Mouse (Mus musculus) hindbrain, embryonic 11.5 days (tissue): ENCODE measurements around the gene Dcaf8. TPM values are rescaled to one million over a fixed set of nuclear protein-coding genes. Genes with fewer than 3 reads are reported as not detected.

Source experiments
- ATAC-seq: fragments of 200-750 bp; cut with Nextera tagmentation; 2 replicates; pipeline ENCODE4 v1.8.0; 2017; ENCODE audit warnings: mild to moderate bottlenecking, moderate TSS enrichment, moderate library complexity; ENCODE audit not compliant: low FRiP score
- DNase-seq: peaks from one replicate; pipeline ENCODE4 v3.0.0-alpha.2; 2015; ENCODE audit warnings: low spot score
- H3K27ac ChIP-seq: fragments of 300-500 bp; sonication (generic); 2 replicates; pipeline ENCODE4 v1.5.1; 2014; ENCODE audit warnings: mild to moderate bottlenecking, low read depth, low read length
- H3K27me3 ChIP-seq: fragments of 300-500 bp; sonication (generic); 2 replicates; pipeline ENCODE4 v1.6.1; 2014; ENCODE audit warnings: mild to moderate bottlenecking, low read length, moderate library complexity, mixed read lengths; ENCODE audit not compliant: control insufficient read depth, insufficient read depth
- H3K36me3 ChIP-seq: fragments of 300-500 bp; sonication (generic); 2 replicates; pipeline ENCODE4 v1.6.1; 2014; ENCODE audit warnings: mild to moderate bottlenecking, low read length, moderate library complexity, mixed read lengths; ENCODE audit not compliant: control insufficient read depth, insufficient read depth
- H3K4me1 ChIP-seq: fragments of 300-500 bp; sonication (generic); replicated peaks from 2 replicates; pipeline ENCODE4 v1.6.1; 2014; ENCODE audit warnings: low read length, mixed read lengths; ENCODE audit not compliant: control insufficient read depth, insufficient read depth
- H3K4me2 ChIP-seq: fragments of 300-500 bp; sonication (generic); replicated peaks from 2 replicates; pipeline ENCODE4 v1.6.1; 2014; ENCODE audit warnings: mild to moderate bottlenecking, low read depth, low read length
- H3K4me3 ChIP-seq: fragments of 300-500 bp; sonication (generic); 2 replicates; pipeline ENCODE4 v1.5.1; 2014; ENCODE audit warnings: low read depth, low read length
- H3K9ac ChIP-seq: fragments of 300-500 bp; sonication (generic); 2 replicates; pipeline ENCODE4 v1.6.1; 2014; ENCODE audit warnings: low read depth, low read length
- H3K9me3 ChIP-seq: fragments of 300-500 bp; sonication (generic); 2 replicates; pipeline ENCODE4 v1.6.1; 2016; ENCODE audit warnings: low read length; ENCODE audit not compliant: control insufficient read depth
- WGBS: fragments of 180-500 bp; shearing (Covaris S2); extraction: QIAGEN DNeasy Blood & Tissue Kit; methylation state at CpG from one replicate; pipeline ENCODE4 v1.1.7; 2014; 5-methylcytosine and 5-hydroxymethylcytosine counted together
- polyA plus RNA-seq: library from polyadenylated mRNA; unstranded; fragments of >200 nt; fragmentation: Nextera tagmentation; extraction: Ambion mirVana; gene quantifications from 2 replicates; pipeline ENCODE4 v1.2.1, GENCODE M21; 2014

Gene Dcaf8
- polyA plus RNA-seq, 1 experiment from 2014 or later: 87.8 TPM

- Histone ChIP-seq H3K27me3 (no peaks in the 10 kb centered on the region), H3K9me3 (no peaks in the 10 kb centered on the region), H3K4me2 (no peak overlapping the region), H3K4me3 (no peak overlapping the region), H3K4me1 (no peaks in the 10 kb centered on the region), H3K27ac (no peak overlapping the region), H3K36me3 (peaks cover 17% of the 10 kb centered on the region), H3K9ac (no peak overlapping the region)
- DNase-seq (no peak), ATAC-seq (no peak)
- 91% methylated on average over 7 of the region's 7 CpGs for WGBS
Measured at GRCm38 (mm10) chr1:172177791-172178190, 29.9 kb downstream of the Dcaf8 start.

GRCm38 (mm10) chr1:172179102-172179501, 31.2 kb downstream of the Dcaf8 start:
- Histone ChIP-seq H3K27ac (no peak overlapping the region), H3K36me3 (peaks cover 4% of the 10 kb centered on the region), H3K4me2 (no peak overlapping the region), H3K9me3 (no peaks in the 10 kb centered on the region), H3K9ac (no peak overlapping the region), H3K27me3 (no peaks in the 10 kb centered on the region), H3K4me1 (no peaks in the 10 kb centered on the region), H3K4me3 (no peak overlapping the region)
- 87% methylated on average over 7 of the region's 7 CpGs for WGBS
- ATAC-seq: no peak
- DNase-seq: no peak

DNA sequence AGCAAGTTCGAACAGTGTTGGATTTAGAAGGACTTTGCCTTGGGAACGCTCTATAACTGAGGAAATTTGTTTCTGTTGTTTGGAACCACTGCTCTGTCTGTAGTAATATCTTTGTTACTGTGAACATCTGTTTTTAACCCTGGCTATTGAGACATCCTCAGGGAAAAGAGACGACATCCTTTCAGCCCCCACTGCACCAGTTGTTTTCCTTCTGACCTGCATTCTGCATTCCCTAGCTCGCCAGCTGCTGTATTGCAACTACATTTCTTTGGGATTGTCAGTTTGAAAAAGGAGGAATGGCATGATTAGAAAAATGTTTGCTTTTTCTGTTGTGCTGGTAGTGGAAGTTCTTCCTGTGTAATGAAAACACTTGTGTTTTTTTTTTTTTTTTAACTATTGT, 33.0 kb downstream of the Dcaf8 start:
- ATAC-seq (no peak), DNase-seq (no peak)
- H3K36me3 ChIP-seq: peaks cover 3% of the 10 kb centered on the region

GRCm38 (mm10) chr1:172181777-172182176, 33.9 kb downstream of the Dcaf8 start:
- H3K27me3 ChIP-seq: no peaks in the 10 kb centered on the region
- ATAC-seq: no peak
- H3K4me3 ChIP-seq: no peak overlapping the region
- WGBS: 92% methylated on average over 3 of the region's 3 CpGs
- no peak overlapping the region for H3K9ac ChIP-seq
- H3K27ac ChIP-seq: no peak overlapping the region
- no peaks in the 10 kb centered on the region for H3K4me1 ChIP-seq
- H3K9me3 ChIP-seq: no peaks in the 10 kb centered on the region
- H3K4me2 ChIP-seq: no peak overlapping the region
- no peak for DNase-seq
- peaks cover 6% of the 10 kb centered on the region for H3K36me3 ChIP-seq

More for the DNA sequence above, 33.0 kb downstream of the Dcaf8 start:
- H3K9ac ChIP-seq: no peak overlapping the region
- H3K27ac ChIP-seq: no peak overlapping the region
- H3K4me2 ChIP-seq: no peak overlapping the region
- H3K4me3 ChIP-seq: no peak overlapping the region
- WGBS: 67% methylated on average over 4 of the region's 4 CpGs
- H3K4me1 ChIP-seq: no peaks in the 10 kb centered on the region
- H3K27me3 ChIP-seq: no peaks in the 10 kb centered on the region
- no peaks in the 10 kb centered on the region for H3K9me3 ChIP-seq

DNA sequence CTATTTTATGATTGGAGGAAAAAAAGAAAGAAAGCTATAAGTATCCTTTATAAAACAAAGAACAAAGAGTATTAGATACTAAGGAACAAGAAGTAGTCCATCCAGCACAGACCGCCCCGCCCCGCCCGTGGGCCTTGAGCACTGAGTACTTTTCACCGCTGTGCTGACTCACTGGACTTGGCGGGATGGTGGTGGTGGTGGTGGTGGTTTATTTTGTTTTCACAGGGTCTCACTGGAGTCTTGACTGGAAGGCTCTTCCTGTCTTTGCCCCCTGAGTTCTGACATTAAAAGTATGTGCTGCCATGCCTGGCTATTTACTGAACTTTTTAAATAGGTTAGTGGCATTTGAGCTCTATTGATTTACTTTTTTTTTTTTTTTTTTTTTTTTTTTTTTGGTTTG, 35.2 kb downstream of the Dcaf8 start:
- peaks cover 9% of the 10 kb centered on the region for H3K36me3 ChIP-seq
- H3K4me3 ChIP-seq: no peak overlapping the region
- H3K4me2 ChIP-seq: no peak overlapping the region
- H3K9me3 ChIP-seq: no peaks in the 10 kb centered on the region
- H3K27me3 ChIP-seq: no peaks in the 10 kb centered on the region
- ATAC-seq (no peak), DNase-seq (no peak)
- H3K4me1 ChIP-seq: no peaks in the 10 kb centered on the region
- H3K9ac ChIP-seq: no peak overlapping the region
- H3K27ac ChIP-seq: no peak overlapping the region
- WGBS: over 99% methylated on average over 6 of the region's 6 CpGs

DNA sequence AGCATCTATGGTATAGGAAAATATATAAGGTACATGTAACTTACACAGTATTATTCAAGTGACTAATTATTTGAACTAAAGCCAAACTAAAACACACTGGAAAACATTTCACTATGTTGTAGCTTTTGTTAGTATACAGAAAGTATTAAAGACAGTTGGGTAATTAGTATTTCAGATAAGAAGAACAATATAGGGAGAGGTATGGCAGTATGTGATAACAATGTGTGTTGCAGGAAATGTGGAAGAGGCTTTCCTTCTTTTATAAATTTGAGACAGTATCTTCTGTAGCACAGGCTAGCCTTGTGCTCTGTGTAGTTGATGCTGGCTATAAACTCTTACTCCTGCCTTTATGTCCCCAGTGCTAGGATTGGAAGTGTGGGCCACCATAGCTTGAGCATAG, 36.0 kb downstream of the Dcaf8 start:
- no peak for ATAC-seq
- Histone ChIP-seq H3K4me2 (no peak overlapping the region), H3K4me1 (no peaks in the 10 kb centered on the region), H3K36me3 (0 out of 2 replicates have a peak, but pooled peaks cover 7% of the 10 kb centered on the region), H3K9ac (no peak overlapping the region), H3K4me3 (no peak overlapping the region), H3K9me3 (no peaks in the 10 kb centered on the region), H3K27ac (no peak overlapping the region), H3K27me3 (no peaks in the 10 kb centered on the region)
- no peak for DNase-seq

DNA sequence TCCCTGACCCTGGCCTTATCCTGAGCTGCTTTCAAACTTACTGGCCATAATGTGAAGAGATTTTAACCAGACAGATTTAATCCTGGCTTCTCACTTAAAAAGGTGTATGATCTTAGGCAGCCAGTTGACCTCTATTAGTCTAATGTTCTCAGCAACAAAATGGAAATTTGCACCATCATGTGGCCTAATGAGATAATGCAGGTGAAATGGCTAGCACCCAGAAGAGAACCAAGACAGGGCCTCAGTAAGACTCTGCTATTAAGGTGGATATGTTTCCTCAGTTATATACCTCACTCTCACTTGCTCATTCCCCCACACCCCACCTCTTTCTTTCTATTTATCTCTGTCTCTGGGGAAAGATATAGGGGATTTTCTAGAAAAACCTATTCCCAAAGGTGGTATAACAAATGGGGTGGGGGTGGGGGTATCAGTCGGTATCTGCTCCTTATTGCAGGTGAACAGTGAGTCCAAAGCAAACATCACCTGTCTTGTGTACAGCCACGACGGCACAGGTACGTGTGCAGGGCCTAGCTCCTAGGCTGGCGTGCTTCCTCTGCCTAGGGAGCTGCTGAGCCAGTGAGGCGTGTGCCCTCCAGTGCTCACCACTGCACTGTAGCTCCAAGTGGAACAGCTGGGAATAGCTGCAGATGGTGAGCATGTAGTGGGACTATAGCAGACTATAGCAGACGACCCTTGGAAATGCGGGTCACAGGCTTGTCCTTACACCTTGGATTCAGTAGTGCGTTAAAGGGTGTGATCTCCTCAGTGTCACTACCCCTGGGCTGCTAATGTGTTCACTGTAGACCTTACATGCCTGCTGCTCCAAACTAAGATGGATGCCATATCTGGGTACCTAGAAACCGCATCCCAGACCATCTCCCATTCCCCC, 38.8 kb downstream of the Dcaf8 start:
- 95% methylated on average over 10 of the region's 10 CpGs for WGBS
- H3K4me2 ChIP-seq: no peak overlapping the region

DNA sequence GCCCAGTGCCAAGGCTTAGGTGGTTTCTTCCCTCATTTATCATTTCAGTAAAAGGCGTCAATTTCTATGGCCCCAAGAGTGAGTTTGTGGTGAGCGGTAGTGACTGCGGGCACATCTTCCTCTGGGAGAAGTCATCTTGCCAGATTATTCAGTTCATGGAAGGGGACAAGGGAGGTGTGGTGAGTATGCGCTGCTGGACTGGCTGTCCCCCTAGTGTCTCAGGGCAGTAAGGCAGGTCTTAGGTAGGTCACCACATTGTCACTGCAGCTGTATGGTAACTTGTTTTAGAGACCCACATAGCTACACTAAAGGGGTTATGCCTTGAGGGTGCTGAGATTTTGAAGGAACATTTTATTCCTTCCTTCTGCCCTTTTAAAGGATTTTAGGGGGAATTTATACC, 41.0 kb downstream of the Dcaf8 start:
- Histone ChIP-seq H3K9ac (no peak overlapping the region), H3K27ac (no peak overlapping the region), H3K36me3 (peaks cover 7% of the 10 kb centered on the region; the same call in 1 of the 2 replicates), H3K27me3 (no peaks in the 10 kb centered on the region), H3K9me3 (no peaks in the 10 kb centered on the region), H3K4me3 (no peak overlapping the region), H3K4me1 (no peaks in the 10 kb centered on the region), H3K4me2 (no peak overlapping the region)
- DNase-seq: peak; percentile 52
- peak; percentile 57; the same call in 1 of the 2 replicates for ATAC-seq
- 67% methylated on average over 4 of the region's 4 CpGs for WGBS

More for the DNA sequence above, 38.8 kb downstream of the Dcaf8 start:
- Histone ChIP-seq H3K27me3 (no peaks in the 10 kb centered on the region), H3K36me3 (0 out of 2 replicates have a peak, but pooled peaks cover 7% of the 10 kb centered on the region), H3K4me3 (no peak overlapping the region), H3K9ac (no peak overlapping the region), H3K27ac (no peak overlapping the region), H3K9me3 (no peaks in the 10 kb centered on the region), H3K4me1 (no peaks in the 10 kb centered on the region)
- DNase-seq (no peak), ATAC-seq (no peak; the same call in 1 of the 2 replicates)

DNA sequence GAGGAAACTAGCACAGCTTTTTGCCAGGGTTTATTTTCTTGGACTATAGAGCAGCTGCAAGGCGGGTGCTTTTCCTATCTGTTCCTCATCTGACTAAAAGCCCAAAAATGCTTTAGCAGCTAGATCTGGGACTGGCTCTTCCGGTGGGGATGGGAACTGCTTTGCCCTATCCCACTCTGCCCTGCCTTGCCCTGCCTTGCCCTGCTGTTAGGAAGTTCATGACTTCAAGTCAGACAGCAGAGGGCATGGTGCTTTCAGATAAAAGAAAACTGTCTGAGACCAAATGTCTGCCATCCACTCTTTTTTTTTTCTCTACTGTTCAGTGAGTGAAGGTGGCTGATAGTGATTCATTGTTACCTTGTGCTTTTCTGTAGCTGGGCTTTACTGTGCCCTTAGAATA, 43.7 kb downstream of the Dcaf8 start:
- H3K36me3 ChIP-seq: peaks cover 6% of the 10 kb centered on the region; the same call in 1 of the 2 replicates
- ATAC-seq (no peak), DNase-seq (no peak)
- H3K27ac ChIP-seq: no peak overlapping the region
- 94% methylated on average over 2 of the region's 2 CpGs for WGBS
- no peaks in the 10 kb centered on the region for H3K9me3 ChIP-seq
- H3K4me1 ChIP-seq: no peaks in the 10 kb centered on the region
- H3K9ac ChIP-seq: no peak overlapping the region
- H3K27me3 ChIP-seq: no peaks in the 10 kb centered on the region
- H3K4me3 ChIP-seq: no peak overlapping the region
- H3K4me2 ChIP-seq: no peak overlapping the region
